Mouse (Mus musculus) small intestine, adult 2 months (tissue): ENCODE data around the gene Gpr1.

Experiments
- CTCF ChIP-seq: fragments of 200-500 bp; IDR thresholded peaks from 2 replicates; pipeline ENCODE4 v1.5.1; 2012; ENCODE audit warnings: low read depth, mild to moderate bottlenecking, control low read depth, inconsistent platforms, low read length, moderate library complexity, mixed read lengths; ENCODE audit not compliant: insufficient replicate concordance, insufficient read length; ENCODE audit errors: extremely low read depth
- POLR2A ChIP-seq: fragments of 200-500 bp; IDR thresholded peaks from 2 replicates; pipeline ENCODE4 v1.6.1; 2012; ENCODE audit warnings: low read depth, mild to moderate bottlenecking, control low read depth, inconsistent platforms, low read length, moderate library complexity

- TF ChIP-seq CTCF: no peak
- TF ChIP-seq POLR2A: no peak
Measured at GRCm38 (mm10) chr1:63227241-63227640, 12.9 kb upstream of the Gpr1 start.
